Mouse (Mus musculus) embryonic facial prominence, embryonic 14.5 days (tissue): ENCODE results near the gene Pard3b. TPM values are rescaled to one million over a fixed set of nuclear protein-coding genes. Genes with fewer than 3 reads are reported as not detected.

Source experiments
- ATAC-seq: fragments of 200-750 bp; cut with Nextera tagmentation; 2 replicates; pipeline ENCODE4 v1.8.0; 2017; ENCODE audit warnings: low read depth, moderate number of reproducible peaks, moderate TSS enrichment
- DNase-seq: peaks from one replicate; pipeline ENCODE4 v3.0.0-alpha.2; 2015; ENCODE audit warnings: low spot score
- H3K27ac ChIP-seq: fragments of 300-500 bp; sonication (generic); replicated peaks from 2 replicates; pipeline ENCODE4 v1.5.1; 2014; ENCODE audit warnings: low read depth, mild to moderate bottlenecking, low read length, moderate library complexity
- H3K27me3 ChIP-seq: fragments of 300-500 bp; sonication (generic); replicated peaks from 2 replicates; pipeline ENCODE4 v1.6.1; 2014; ENCODE audit warnings: low read length; ENCODE audit not compliant: control insufficient read depth, insufficient read depth
- H3K36me3 ChIP-seq: fragments of 300-500 bp; sonication (generic); 2 replicates; pipeline ENCODE4 v1.6.1; 2014; ENCODE audit warnings: low read length, mixed read lengths; ENCODE audit not compliant: control insufficient read depth, insufficient read depth
- H3K4me1 ChIP-seq: fragments of 300-500 bp; sonication (generic); 2 replicates; pipeline ENCODE4 v1.6.1; 2014; ENCODE audit warnings: antibody characterized with exemption, low read length; ENCODE audit not compliant: control insufficient read depth, insufficient read depth
- H3K4me2 ChIP-seq: fragments of 300-500 bp; sonication (generic); 2 replicates; pipeline ENCODE4 v1.6.1; 2014; ENCODE audit warnings: low read depth, mild to moderate bottlenecking, low read length, moderate library complexity, mixed read lengths
- H3K4me3 ChIP-seq: fragments of 300-500 bp; sonication (generic); 2 replicates; pipeline ENCODE4 v1.5.1; 2014; ENCODE audit warnings: low read depth, mild to moderate bottlenecking, low read length
- H3K9ac ChIP-seq: fragments of 300-500 bp; sonication (generic); 2 replicates; pipeline ENCODE4 v1.6.1; 2014; ENCODE audit warnings: low read depth, mild to moderate bottlenecking, low read length, moderate library complexity, mixed read lengths
- H3K9me3 ChIP-seq: fragments of 300-500 bp; sonication (generic); 2 replicates; pipeline ENCODE4 v1.6.1; 2016; ENCODE audit warnings: low read length; ENCODE audit not compliant: control insufficient read depth
- WGBS: fragments of 180-500 bp; shearing (Covaris S2); extraction: QIAGEN DNeasy Blood & Tissue Kit; methylation state at CpG from one replicate; pipeline ENCODE4 v1.1.7; 2014; 5-methylcytosine and 5-hydroxymethylcytosine counted together
- polyA plus RNA-seq: library from polyadenylated mRNA; unstranded; fragments of >200 nt; fragmentation: Nextera tagmentation; extraction: Ambion mirVana; gene quantifications from 2 replicates; pipeline ENCODE4 v1.2.1, GENCODE M21; 2014

The Pard3b gene
- polyA plus RNA-seq, 1 experiment from 2014 or later = 17.6 TPM

DNA sequence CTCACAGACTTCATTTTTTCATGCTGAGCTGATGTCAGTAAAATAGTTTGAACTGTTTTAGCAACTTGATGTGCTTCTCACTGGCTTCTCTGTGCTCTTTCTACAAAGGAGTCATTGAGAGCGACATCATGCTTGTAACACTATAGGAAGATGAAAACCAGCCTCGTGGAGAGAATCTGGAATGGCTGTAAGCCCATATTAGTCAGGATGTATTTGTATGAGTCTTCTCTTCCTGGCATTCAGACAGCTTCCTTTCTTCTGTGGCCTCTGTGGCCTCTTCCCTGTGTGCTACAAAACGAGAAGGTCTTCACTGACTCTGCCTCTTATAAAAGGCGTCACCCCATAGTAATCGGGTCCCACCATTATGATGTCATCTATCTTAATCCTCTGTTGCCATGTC lies 212.6 kb downstream of the Pard3b start:
- Histone ChIP-seq H3K4me1 (no peaks in the 10 kb centered on the region), H3K27me3 (no peaks in the 10 kb centered on the region), H3K9me3 (no peaks in the 10 kb centered on the region), H3K27ac (no peak overlapping the region), H3K9ac (no peak overlapping the region), H3K4me2 (no peak overlapping the region), H3K36me3 (no peaks in the 10 kb centered on the region), H3K4me3 (no peak overlapping the region)
- ATAC-seq = peak; percentile 33; the same call in 1 of the 2 replicates
- DNase-seq = peak; percentile 57
- 45% methylated on average over 5 of the region's 5 CpGs for WGBS

GRCm38 (mm10) chr1:61867286-61868082 lies 228.9 kb downstream of the Pard3b start:
- Histone ChIP-seq H3K36me3 (no peaks in the 10 kb centered on the region), H3K4me3 (no peak overlapping the region), H3K4me2 (no peak overlapping the region), H3K4me1 (no peaks in the 10 kb centered on the region), H3K9me3 (0 out of 2 replicates have a peak, but pooled peaks cover 5% of the 10 kb centered on the region), H3K27me3 (no peaks in the 10 kb centered on the region), H3K27ac (no peak overlapping the region), H3K9ac (no peak overlapping the region)
- ATAC-seq (no peak), DNase-seq (no peak)
- 56% methylated on average over 2 of the region's 2 CpGs for WGBS

DNA sequence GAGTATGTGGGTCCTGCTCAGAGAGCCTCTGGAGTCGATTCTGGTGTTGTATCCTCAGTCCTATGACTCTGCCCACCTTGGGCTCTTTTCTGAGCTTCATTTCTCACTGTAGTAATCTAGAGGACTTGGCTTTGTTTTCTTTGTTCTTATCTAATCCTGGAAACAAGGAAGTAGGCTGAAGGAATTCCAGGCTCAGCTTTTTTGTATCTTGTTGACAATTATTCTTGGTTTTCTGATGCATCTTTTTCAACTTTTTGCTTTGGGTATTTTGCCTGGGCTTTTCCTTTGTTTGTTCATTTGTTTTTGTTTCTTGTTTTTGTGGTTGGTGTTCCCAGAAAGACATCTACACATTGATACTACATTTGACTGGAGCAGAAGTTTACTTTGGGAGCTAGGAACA lies 236.3 kb downstream of the Pard3b start:
- Histone ChIP-seq H3K9ac (no peak overlapping the region), H3K4me1 (no peaks in the 10 kb centered on the region), H3K9me3 (no peaks in the 10 kb centered on the region), H3K4me2 (no peak overlapping the region), H3K4me3 (no peak overlapping the region), H3K36me3 (no peaks in the 10 kb centered on the region), H3K27ac (no peak overlapping the region), H3K27me3 (no peaks in the 10 kb centered on the region)
- WGBS = 95% methylated on average over 1 of the region's 1 CpGs
- no peak for ATAC-seq
- no peak for DNase-seq

- no peaks in the 10 kb centered on the region for H3K4me1 ChIP-seq
These were observed 241.3 kb downstream of the Pard3b start for GRCm38 (mm10) chr1:61879706-61880470.

DNA sequence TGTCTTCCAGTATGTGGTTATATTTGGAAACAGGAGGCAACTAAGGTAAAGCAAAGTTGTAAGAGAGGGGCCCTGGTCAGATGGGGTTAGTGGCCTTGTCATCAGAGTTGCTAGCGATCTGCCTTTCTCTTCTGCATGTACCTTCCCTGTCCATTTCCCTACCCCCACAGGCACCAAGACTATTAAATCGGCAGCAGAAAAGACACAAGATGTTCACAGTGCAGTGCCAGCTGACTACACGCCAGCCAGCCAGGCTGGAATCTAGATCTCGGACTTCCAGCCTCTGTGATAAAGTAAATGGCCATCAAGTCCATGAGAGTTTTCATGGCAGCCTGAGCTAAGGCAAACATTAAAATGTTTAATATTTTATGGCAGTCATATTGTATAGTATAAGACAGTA lies 257.4 kb downstream of the Pard3b start:
- 85% methylated on average over 4 of the region's 4 CpGs for WGBS
- Histone ChIP-seq H3K9me3 (no peaks in the 10 kb centered on the region), H3K4me1 (no peaks in the 10 kb centered on the region), H3K4me3 (no peak overlapping the region), H3K27ac (no peak overlapping the region), H3K9ac (no peak overlapping the region), H3K4me2 (no peak overlapping the region), H3K27me3 (no peaks in the 10 kb centered on the region), H3K36me3 (no peaks in the 10 kb centered on the region)
- no peak for ATAC-seq
- no peak for DNase-seq

More at GRCm38 (mm10) chr1:61879706-61880470, 241.3 kb downstream of the Pard3b start:
- 62% methylated on average over 6 of the region's 6 CpGs for WGBS
- Histone ChIP-seq H3K4me3 (no peak overlapping the region), H3K4me2 (no peak overlapping the region), H3K27ac (no peak overlapping the region), H3K27me3 (no peaks in the 10 kb centered on the region), H3K9ac (no peak overlapping the region), H3K36me3 (no peaks in the 10 kb centered on the region), H3K9me3 (no peaks in the 10 kb centered on the region)
- ATAC-seq (no peak), DNase-seq (no peak)

GRCm38 (mm10) chr1:61903271-61904007 lies 264.8 kb downstream of the Pard3b start:
- peak; percentile 30; the same call in 1 of the 2 replicates for ATAC-seq

DNA sequence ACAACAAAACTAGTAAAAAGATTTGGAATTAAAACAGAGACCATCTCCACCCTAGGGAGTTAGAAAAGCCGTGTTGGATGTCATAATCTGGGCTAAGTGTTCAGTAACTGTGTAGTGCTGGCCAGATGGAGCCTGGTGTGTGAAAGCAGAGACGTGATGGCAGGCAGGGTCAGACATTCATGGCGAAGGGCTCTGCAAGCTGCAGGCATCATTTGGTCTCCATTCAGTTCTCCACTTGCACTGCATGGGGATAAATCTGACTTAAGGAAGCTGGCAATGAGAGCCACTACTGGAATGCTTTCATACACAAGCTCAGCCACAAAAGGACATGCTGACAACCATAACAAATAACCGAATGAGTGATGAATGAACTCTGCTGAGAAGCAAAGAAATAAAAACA lies 265.4 kb downstream of the Pard3b start:
- Histone ChIP-seq H3K4me2 (no peak overlapping the region), H3K36me3 (no peaks in the 10 kb centered on the region), H3K4me1 (no peaks in the 10 kb centered on the region), H3K4me3 (no peak overlapping the region), H3K9ac (no peak overlapping the region), H3K27ac (no peak overlapping the region), H3K9me3 (no peaks in the 10 kb centered on the region), H3K27me3 (no peaks in the 10 kb centered on the region)
- DNase-seq (peak; percentile 84), ATAC-seq (peak; percentile 50; the same call in 1 of the 2 replicates)
- 35% methylated on average over 4 of the region's 4 CpGs for WGBS

More at GRCm38 (mm10) chr1:61903271-61904007, 264.8 kb downstream of the Pard3b start:
- no peaks in the 10 kb centered on the region for H3K9me3 ChIP-seq
- H3K36me3 ChIP-seq = no peaks in the 10 kb centered on the region
- 65% methylated on average over 4 of the region's 4 CpGs for WGBS
- no peak overlapping the region for H3K9ac ChIP-seq
- H3K27ac ChIP-seq = no peak overlapping the region
- H3K4me2 ChIP-seq = no peak overlapping the region
- no peak overlapping the region for H3K4me3 ChIP-seq
- no peaks in the 10 kb centered on the region for H3K27me3 ChIP-seq
- DNase-seq = no peak
- H3K4me1 ChIP-seq = no peaks in the 10 kb centered on the region

- WGBS = 66% methylated on average over 2 of the region's 2 CpGs
- DNase-seq (no peak), ATAC-seq (no peak)
- no peak overlapping the region for H3K4me2 ChIP-seq
- H3K4me3 ChIP-seq = no peak overlapping the region
- no peak overlapping the region for H3K27ac ChIP-seq
- H3K27me3 ChIP-seq = no peaks in the 10 kb centered on the region
- H3K9me3 ChIP-seq = no peaks in the 10 kb centered on the region
- no peaks in the 10 kb centered on the region for H3K36me3 ChIP-seq
- no peak overlapping the region for H3K9ac ChIP-seq
- H3K4me1 ChIP-seq = no peaks in the 10 kb centered on the region
These were observed 274.3 kb downstream of the Pard3b start for GRCm38 (mm10) chr1:61912931-61913330.
